Mouse (Mus musculus) C2C12 (cell line): ENCODE results near the gene Pomp.

Experiments used
- CEBPB ChIP-seq: IDR thresholded peaks from one replicate; pipeline ENCODE4 v1.6.1; 2011; ENCODE audit warnings: low read depth, mild to moderate bottlenecking, control low read depth, moderate library complexity
- CTCF ChIP-seq: IDR thresholded peaks from one replicate; pipeline ENCODE4 v1.5.1; 2011; ENCODE audit not compliant: control insufficient read depth, insufficient read depth, insufficient read length
- FOSL1 ChIP-seq: IDR thresholded peaks from one replicate; pipeline ENCODE4 v1.8.0; 2011; ENCODE audit warnings: mild to moderate bottlenecking, low read length; ENCODE audit not compliant: poor library complexity, insufficient read depth, severe bottlenecking
- MAX ChIP-seq: IDR thresholded peaks from one replicate; pipeline ENCODE4 v1.6.1; 2011; ENCODE audit warnings: mild to moderate bottlenecking, control low read depth
- MYOD1 ChIP-seq: IDR thresholded peaks from one replicate; pipeline ENCODE4 v1.6.1; 2011; ENCODE audit warnings: low read depth; ENCODE audit not compliant: control insufficient read depth, insufficient read length
- MYOG ChIP-seq: IDR thresholded peaks from one replicate; pipeline ENCODE4 v1.6.1; 2011; ENCODE audit not compliant: control insufficient read depth, insufficient read length; ENCODE audit errors: extremely low read depth
- USF1 ChIP-seq: IDR thresholded peaks from one replicate; pipeline ENCODE4 v1.6.1; 2011; ENCODE audit warnings: low read depth, mild to moderate bottlenecking, control low read depth, moderate library complexity

DNA sequence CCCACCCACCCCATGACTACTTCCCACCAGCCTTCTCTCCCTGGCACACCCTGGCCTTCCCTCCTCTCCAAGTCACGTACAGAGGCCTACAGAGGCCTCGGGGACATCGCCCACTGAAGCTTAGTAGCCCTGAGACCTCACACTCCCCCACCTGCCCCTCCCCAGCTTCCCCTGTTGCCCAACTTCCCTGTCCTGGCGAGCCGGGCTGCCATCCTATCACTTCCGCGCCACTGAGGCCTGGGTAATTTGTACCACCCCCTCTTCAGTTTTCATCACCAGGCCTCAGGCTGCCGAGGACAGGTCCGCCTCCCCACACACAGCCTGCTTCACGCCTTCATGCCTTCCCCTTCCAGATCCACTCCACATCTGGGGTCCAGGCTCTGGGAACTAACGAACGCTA lies 20.8 kb upstream of the Pomp start:
- TF ChIP-seq MYOG: no peak
- TF ChIP-seq CTCF: no peak
- TF ChIP-seq USF1: no peak
- no peak for TF ChIP-seq MAX
- TF ChIP-seq CEBPB: no peak
- TF ChIP-seq MYOD1: no peak
- TF ChIP-seq FOSL1: no peak
